Mouse (Mus musculus): Measurements from ENCODE around the gene Apip. TPM values are rescaled to one million over a fixed set of nuclear protein-coding genes. Genes with fewer than 3 reads are reported as not detected.

Apip gene
- polyA plus RNA-seq, 1 experiment from 2014 or later, result 44.9 TPM

- ATAC-seq, result no peak
- H3K4me2 ChIP-seq (ENCODE audit: low read length), result no peak overlapping the region
- 66% methylated on average over 7 of the region's 7 CpGs for WGBS
- no peak overlapping the region for H3K4me3 ChIP-seq (replicated peaks; ENCODE audit: low read length)
- no peaks in the 10 kb centered on the region for H3K9me3 ChIP-seq (ENCODE audit: control insufficient read depth, low read length)
- no peaks in the 10 kb centered on the region for H3K36me3 ChIP-seq (ENCODE audit: control insufficient read depth, insufficient read depth)
- H3K27ac ChIP-seq (ENCODE audit: low read length), result no peak overlapping the region
- H3K9ac ChIP-seq (replicated peaks; ENCODE audit: low read depth, low read length), result no peak overlapping the region
- H3K4me1 ChIP-seq (replicated peaks; ENCODE audit: control insufficient read depth, insufficient read depth, low read length), result peaks cover 5% of the 10 kb centered on the region; the same call in 1 of the 2 replicates
- no peaks in the 10 kb centered on the region for H3K27me3 ChIP-seq (replicated peaks; ENCODE audit: control insufficient read depth, insufficient read depth, low read length)
Measured at GRCm38 (mm10) chr2:103119197-103119854, 45.9 kb downstream of the Apip start.

- 90% methylated on average over 2 of the region's 2 CpGs for WGBS
- Histone ChIP-seq H3K27ac (ENCODE audit: low read length) (no peak overlapping the region), H3K9me3 (ENCODE audit: control insufficient read depth, low read length) (no peaks in the 10 kb centered on the region)
Measured at GRCm38 (mm10) chr2:103129676-103130075, 56.2 kb downstream of the Apip start.

DNA sequence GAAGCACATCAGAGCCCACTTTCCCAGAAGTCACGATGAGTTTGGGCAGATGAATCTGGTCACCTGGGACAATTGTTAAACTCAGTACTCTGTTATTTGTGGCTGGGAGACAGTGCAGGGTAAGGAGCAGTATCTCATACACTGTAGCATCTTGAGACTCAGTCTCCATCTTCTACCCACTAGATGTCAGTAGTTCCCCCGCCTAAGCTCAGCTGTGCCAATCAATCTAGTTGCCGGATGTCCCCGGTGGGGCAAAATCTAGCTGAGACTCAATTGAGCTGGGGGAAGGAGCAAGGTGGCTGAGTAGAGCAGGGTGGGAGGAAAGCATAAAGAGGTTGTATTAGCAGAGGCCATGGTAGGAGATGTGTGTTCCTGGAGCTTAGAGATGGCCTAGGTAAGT lies 57.7 kb downstream of the Apip start:
- Histone ChIP-seq H3K36me3 (ENCODE audit: control insufficient read depth, insufficient read depth) (no peaks in the 10 kb centered on the region), H3K27ac (ENCODE audit: low read length) (no peak overlapping the region), H3K4me2 (ENCODE audit: low read length) (no peak overlapping the region), H3K4me3 (replicated peaks; ENCODE audit: low read length) (no peak overlapping the region), H3K27me3 (replicated peaks; ENCODE audit: control insufficient read depth, insufficient read depth, low read length) (no peaks in the 10 kb centered on the region), H3K9me3 (ENCODE audit: control insufficient read depth, low read length) (no peaks in the 10 kb centered on the region), H3K4me1 (replicated peaks; ENCODE audit: control insufficient read depth, insufficient read depth, low read length) (no peaks in the 10 kb centered on the region), H3K9ac (replicated peaks; ENCODE audit: low read depth, low read length) (no peak overlapping the region)
- 28% methylated on average over 4 of the region's 4 CpGs for WGBS
- ATAC-seq, result no peak

More at GRCm38 (mm10) chr2:103129676-103130075, 56.2 kb downstream of the Apip start:
- Histone ChIP-seq H3K4me2 (ENCODE audit: low read length) (no peak overlapping the region), H3K36me3 (ENCODE audit: control insufficient read depth, insufficient read depth) (no peaks in the 10 kb centered on the region), H3K27me3 (replicated peaks; ENCODE audit: control insufficient read depth, insufficient read depth, low read length) (no peaks in the 10 kb centered on the region), H3K9ac (replicated peaks; ENCODE audit: low read depth, low read length) (no peak overlapping the region), H3K4me1 (replicated peaks; ENCODE audit: control insufficient read depth, insufficient read depth, low read length) (no peaks in the 10 kb centered on the region), H3K4me3 (replicated peaks; ENCODE audit: low read length) (no peak overlapping the region)
- no peak for ATAC-seq

DNA sequence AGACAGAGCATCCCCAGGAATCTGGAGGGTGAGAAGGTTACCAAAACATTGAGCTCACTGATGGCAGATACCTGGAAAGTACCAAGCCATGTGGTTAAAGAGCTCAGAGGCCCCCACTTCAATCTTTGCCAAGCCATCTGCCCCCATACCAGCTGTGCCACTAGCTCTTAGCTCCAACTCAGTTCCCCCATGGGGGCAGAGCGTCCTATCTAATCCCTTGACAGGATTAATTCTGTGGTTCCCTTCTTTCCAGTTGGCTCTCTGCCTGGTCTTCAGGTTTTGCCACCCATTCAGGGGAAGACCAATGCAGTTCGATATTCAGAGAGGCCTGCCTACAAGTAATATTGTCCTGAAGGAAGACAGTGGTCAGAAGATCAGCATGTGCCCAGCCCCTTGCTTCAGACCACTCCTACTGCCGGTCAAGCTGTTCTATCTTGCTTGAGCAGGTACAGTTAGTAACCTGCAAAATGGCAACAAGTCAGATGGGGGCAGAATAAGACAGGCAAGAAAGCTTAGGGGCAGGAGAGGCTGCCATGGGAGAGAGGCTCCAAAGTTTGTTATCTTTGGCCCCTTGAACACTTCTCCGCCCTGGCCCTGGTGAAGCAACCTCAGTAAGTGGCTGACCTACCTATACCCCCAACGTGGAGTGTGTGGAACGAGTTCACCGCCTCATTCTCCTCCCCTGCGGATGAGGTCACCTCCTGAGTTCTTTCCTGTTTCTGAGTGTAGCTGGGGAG lies 65.2 kb downstream of the Apip start:
- WGBS, result 69% methylated on average over 8 of the region's 8 CpGs
- Histone ChIP-seq H3K4me3 (replicated peaks; ENCODE audit: low read length) (no peak overlapping the region), H3K36me3 (ENCODE audit: control insufficient read depth, insufficient read depth) (no peaks in the 10 kb centered on the region), H3K27me3 (replicated peaks; ENCODE audit: control insufficient read depth, insufficient read depth, low read length) (no peaks in the 10 kb centered on the region), H3K9ac (replicated peaks; ENCODE audit: low read depth, low read length) (no peak overlapping the region), H3K27ac (ENCODE audit: low read length) (no peak overlapping the region), H3K4me2 (ENCODE audit: low read length) (no peak overlapping the region), H3K4me1 (replicated peaks; ENCODE audit: control insufficient read depth, insufficient read depth, low read length) (no peaks in the 10 kb centered on the region), H3K9me3 (ENCODE audit: control insufficient read depth, low read length) (no peaks in the 10 kb centered on the region)
- no peak for ATAC-seq

Other genes starting within 250 kb of the Apip start
- gene Cd44, start 172.0 kb upstream of the Apip start, polyA plus RNA-seq (2015; fragmentation: Nextera tagmentation; extraction: Ambion mirVana), result 1.3 and 2.0 TPM in 2 replicates
- 61.0 and 63.5 TPM in 2 replicates for gene Pdhx, start 162 bp upstream of the Apip start, polyA plus RNA-seq (2015; fragmentation: Nextera tagmentation; extraction: Ambion mirVana)
- 0.04 and 0.35 TPM in 2 replicates for gene Ehf, start 229.6 kb downstream of the Apip start, polyA plus RNA-seq (2015; fragmentation: Nextera tagmentation; extraction: Ambion mirVana)